Comparison of ENCODE assay signal across 42 mouse cellular contexts in the genomic region with DNA sequence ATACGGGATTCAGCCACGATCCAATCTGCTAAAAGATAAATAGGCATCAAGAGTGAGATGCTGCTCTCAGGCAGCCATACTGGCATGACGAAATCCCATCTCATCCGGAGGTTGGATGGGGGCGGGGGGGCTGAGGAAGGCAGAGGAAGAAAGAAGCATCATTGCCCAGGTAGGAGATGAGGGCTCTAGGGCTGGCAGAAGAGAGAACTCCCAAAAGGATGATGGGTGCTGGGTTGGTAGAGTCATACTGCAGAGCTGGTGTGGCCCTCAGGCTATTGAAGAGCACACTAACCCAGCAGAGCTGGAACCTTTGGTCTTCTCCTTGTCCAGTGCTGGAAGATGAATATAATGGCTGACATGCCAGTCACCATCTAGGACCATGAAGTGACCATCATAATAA. TPM values are rescaled to one million over a fixed set of nuclear protein-coding genes. Genes with fewer than 3 reads are reported as not detected.
"Had no signal": no experiment of that assay in that cellular context is flagged by ENCODE, and none has a peak within 500 bp of the region (broad histone marks: within the 10 kb centered on the region; RNA-seq: fewer than 3 reads in every experiment).

No protein-coding gene starts in this region.

- H3K9me3 ChIP-seq: limb, embryonic 10.5 days; limb, embryonic 15.5 days; liver, embryonic 12.5 days; liver, embryonic 13.5 days; liver, embryonic 15.5 days; lung, embryonic 15.5 days; megakaryocyte, embryonic 14.5 days; midbrain, embryonic 13.5 days had no signal

- H3K9ac ChIP-seq: limb, embryonic 12.5 days; limb, embryonic 13.5 days; limb, embryonic 15.5 days; liver, embryonic 12.5 days; liver, embryonic 13.5 days; liver, embryonic 14.5 days; liver, embryonic 15.5 days; liver, postnatal 0 days; lung, embryonic 14.5 days; lung, embryonic 15.5 days; midbrain, embryonic 12.5 days; midbrain, embryonic 13.5 days; midbrain, embryonic 15.5 days had no signal

- ATAC-seq: liver, embryonic 12.5 days; liver, postnatal 0 days; lung, postnatal 0 days; midbrain, embryonic 13.5 days; midbrain, embryonic 15.5 days; midbrain, embryonic 16.5 days had no signal

- DNase-seq: left cerebral cortex, postnatal 4 days; liver; liver, embryonic 13.5 days; liver, postnatal 0 days; lung, adult 18-20 months; lung, adult 2 months; lung, embryonic 14.5 days; lung, postnatal 10 days; lung, postnatal 14 days; lung, postnatal 36 days; lung, postnatal 4 days; midbrain, embryonic 14.5 days had no signal

- H3K4me3 ChIP-seq: limb, embryonic 10.5 days; limb, embryonic 12.5 days; limb, embryonic 13.5 days; limb, embryonic 15.5 days; liver, embryonic 12.5 days; liver, embryonic 13.5 days; liver, embryonic 15.5 days; lung, embryonic 15.5 days; megakaryocyte, embryonic 14.5 days; midbrain, embryonic 10.5 days; midbrain, embryonic 12.5 days; midbrain, embryonic 13.5 days; midbrain, embryonic 15.5 days; myocyte had no signal

- H3K27ac ChIP-seq: limb, embryonic 10.5 days; limb, embryonic 12.5 days; limb, embryonic 13.5 days; limb, embryonic 15.5 days; liver, embryonic 12.5 days; liver, embryonic 13.5 days; liver, embryonic 14.5 days; liver, embryonic 15.5 days; lung, embryonic 15.5 days; macrophage; midbrain, embryonic 10.5 days; midbrain, embryonic 12.5 days; midbrain, embryonic 13.5 days; midbrain, embryonic 15.5 days had no signal

- H3K36me3 ChIP-seq: limb, embryonic 10.5 days; limb, embryonic 12.5 days; limb, embryonic 13.5 days; limb, embryonic 15.5 days; liver, embryonic 12.5 days; liver, embryonic 13.5 days; liver, embryonic 15.5 days; lung, embryonic 15.5 days; midbrain, embryonic 10.5 days; midbrain, embryonic 12.5 days; midbrain, embryonic 13.5 days; midbrain, embryonic 15.5 days had no signal

- H3K4me1 ChIP-seq: limb, embryonic 13.5 days; limb, embryonic 15.5 days; liver, embryonic 12.5 days; liver, embryonic 13.5 days; liver, embryonic 15.5 days; lung, embryonic 15.5 days; megakaryocyte, embryonic 14.5 days had no signal

- H3K27me3 ChIP-seq: limb, embryonic 12.5 days; limb, embryonic 15.5 days; liver, embryonic 13.5 days; liver, embryonic 15.5 days; lung, embryonic 15.5 days; midbrain, embryonic 12.5 days; midbrain, embryonic 13.5 days; midbrain, embryonic 15.5 days had no signal

- H3K4me2 ChIP-seq: limb, embryonic 12.5 days; limb, embryonic 13.5 days; limb, embryonic 15.5 days; liver, embryonic 11.5 days; liver, embryonic 12.5 days; liver, embryonic 13.5 days; liver, embryonic 15.5 days; lung, embryonic 14.5 days; lung, embryonic 15.5 days; midbrain, embryonic 11.5 days; midbrain, embryonic 12.5 days; midbrain, embryonic 13.5 days; midbrain, embryonic 15.5 days had no signal

RNA-seq across cellular contexts. Expression of a gene that starts 17.7 kb away (rescaled TPM):
- total RNA-seq: left cerebral cortex, adult 8-10 months; left cerebral cortex, postnatal 10 days; left cerebral cortex, postnatal 14 days; left cerebral cortex, postnatal 25 days; left cerebral cortex, postnatal 36 days; left cerebral cortex, postnatal 4 days; liver, adult 2 months; megakaryocyte progenitor cell, adult 5-6 weeks; megakaryocyte, adult 5-6 weeks; megakaryocyte-erythroid progenitor cell, adult 5-6 weeks; monocyte, adult 5-6 weeks had no signal
- polyA plus RNA-seq: liver, adult 2 months; liver, embryonic 11.5 days; liver, embryonic 14.5 days; liver, embryonic 15.5 days; liver, embryonic 16.5 days; liver, postnatal 0 days; lung, adult 2 months; lung, embryonic 14.5 days; lung, postnatal 0 days; macrophage; myocyte had no signal
